In the genomic region with DNA sequence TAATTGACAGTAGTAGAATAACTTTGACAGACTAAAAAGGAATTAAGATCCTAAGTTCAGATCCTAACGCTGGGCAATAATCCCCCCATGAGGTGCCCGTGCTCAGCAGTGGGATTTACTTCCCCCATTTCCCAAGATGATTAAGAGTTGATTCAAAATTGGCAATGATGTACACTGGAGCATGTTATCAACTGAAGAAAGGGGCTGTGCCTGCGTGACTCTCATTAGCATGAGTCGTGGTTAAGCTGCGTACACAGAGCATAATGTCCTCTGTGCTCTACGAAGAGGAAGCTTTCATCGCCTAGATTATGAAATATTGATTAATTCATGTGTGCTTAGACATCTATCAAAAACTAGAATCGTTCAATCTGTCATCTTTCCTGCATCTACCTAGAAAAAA, we compare ENCODE assay signal across 1 mouse cellular context.
TF ChIP-seq lines count a peak whose summit lies in the region.

No protein-coding gene starts in this region.

TF ChIP-seq in CH12.LX, 34 proteins besides CTCF, POLR2A, EP300 and RAD21 (continued from another document):
- TF ChIP-seq MYC (IDR thresholded peaks at IDR 0.05; ENCODE audit: low read depth, low read length): no peak
